Mouse (Mus musculus): ENCODE results near the gene Jph2. TPM values are rescaled to one million over a fixed set of nuclear protein-coding genes. Genes with fewer than 3 reads are reported as not detected.

The Jph2 gene
- polyA plus RNA-seq, 1 experiment: 0.52 TPM

DNA sequence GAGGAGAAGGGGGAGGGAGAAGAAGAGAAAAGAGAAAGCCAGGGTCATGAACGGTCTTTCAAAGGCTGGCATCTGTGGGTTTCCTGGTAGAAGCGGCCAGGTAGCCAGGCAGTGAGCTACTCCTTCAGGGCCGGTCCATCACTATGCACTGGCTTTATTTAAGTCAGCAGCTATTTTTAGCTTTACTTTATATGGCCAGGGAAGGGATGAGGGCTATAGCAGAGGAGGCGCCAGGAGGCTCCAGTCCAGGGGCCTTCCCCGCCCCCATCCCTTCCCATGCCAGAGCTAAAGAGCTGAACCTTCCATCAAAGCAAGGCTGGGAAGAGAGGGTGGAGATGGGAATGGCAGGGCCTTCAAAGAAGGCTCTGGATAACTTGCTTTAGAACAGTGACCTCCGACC, 5.4 kb downstream of the Jph2 start:
- Histone ChIP-seq H3K27me3 (ENCODE audit: control insufficient read depth, insufficient read depth, low read length) (no peaks in the 10 kb centered on the region), H3K4me1 (ENCODE audit: control insufficient read depth, insufficient read depth, low read length) (no peaks in the 10 kb centered on the region), H3K27ac (ENCODE audit: insufficient read depth, low read length) (no peak overlapping the region), H3K4me3 (replicated peaks; ENCODE audit: insufficient read depth, low read depth, low read length) (no peak overlapping the region)
- WGBS: 61% methylated on average over 6 of the region's 6 CpGs
- DNase-seq: no peak
- no peak for TF ChIP-seq POLR2A (IDR thresholded peaks at IDR 0.05; ENCODE audit: borderline replicate concordance, insufficient read depth, low read length)
- TF ChIP-seq CTCF (IDR thresholded peaks at IDR 0.05; ENCODE audit: borderline replicate concordance, insufficient read depth, low read depth, low read length): no peak

DNA sequence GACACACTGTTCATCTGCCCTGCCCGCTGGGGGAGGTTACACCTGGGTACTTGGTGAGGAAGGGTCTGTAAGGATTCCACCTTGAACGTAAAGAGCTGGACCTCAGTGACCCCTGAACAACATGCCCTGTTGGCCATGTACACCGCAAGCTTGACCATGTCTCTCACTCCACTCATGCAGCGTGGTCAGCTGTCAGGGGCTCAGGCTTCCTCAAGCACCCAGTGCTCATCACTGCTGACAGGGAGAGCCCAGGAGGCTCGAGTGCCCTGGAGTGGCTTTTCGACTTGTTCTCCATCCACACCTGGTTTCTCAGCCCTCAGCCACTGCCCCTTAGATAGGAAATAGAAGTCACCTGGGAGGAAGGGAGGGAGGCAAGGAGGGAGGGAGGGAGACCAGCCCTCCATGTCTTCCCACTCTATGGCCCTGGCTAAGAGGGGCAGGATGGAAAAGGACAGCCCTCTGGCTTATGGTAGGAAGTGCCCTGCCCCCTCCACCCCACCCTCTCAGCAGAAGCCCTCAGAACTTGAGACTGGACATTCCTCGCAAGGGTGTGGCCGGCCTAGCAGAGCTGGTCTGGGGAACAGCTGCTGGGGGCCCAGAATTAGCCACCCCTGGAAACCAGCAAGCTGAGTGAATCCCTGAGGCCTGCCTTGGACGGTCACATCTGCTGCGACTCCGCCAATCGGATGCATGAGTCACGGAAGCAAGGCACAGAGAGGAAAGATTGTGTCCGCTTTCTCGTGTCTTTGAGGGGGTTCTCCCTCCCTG, 11.2 kb downstream of the Jph2 start:
- TF ChIP-seq CTCF (IDR thresholded peaks at IDR 0.05; ENCODE audit: borderline replicate concordance, insufficient read depth, low read depth, low read length) (no peak), POLR2A (IDR thresholded peaks at IDR 0.05; ENCODE audit: borderline replicate concordance, insufficient read depth, low read length) (no peak)
- 81% methylated on average over 15 of the region's 15 CpGs for WGBS

GRCm38 (mm10) chr2:163385126-163385525, 12.7 kb downstream of the Jph2 start:
- TF ChIP-seq CTCF (IDR thresholded peaks at IDR 0.05; ENCODE audit: borderline replicate concordance, insufficient read depth, low read depth, low read length) (no peak), POLR2A (IDR thresholded peaks at IDR 0.05; ENCODE audit: borderline replicate concordance, insufficient read depth, low read length) (no peak)
- no peak overlapping the region for H3K27ac ChIP-seq (ENCODE audit: insufficient read depth, low read length)
- DNase-seq: no peak
- 75% methylated on average over 6 of the region's 6 CpGs for WGBS
- no peaks in the 10 kb centered on the region for H3K27me3 ChIP-seq (ENCODE audit: control insufficient read depth, insufficient read depth, low read length)
- H3K4me1 ChIP-seq (ENCODE audit: control insufficient read depth, insufficient read depth, low read length): no peaks in the 10 kb centered on the region
- no peak overlapping the region for H3K4me3 ChIP-seq (replicated peaks; ENCODE audit: insufficient read depth, low read depth, low read length)

More for the DNA sequence above, 11.2 kb downstream of the Jph2 start:
- no peaks in the 10 kb centered on the region for H3K27me3 ChIP-seq (ENCODE audit: control insufficient read depth, insufficient read depth, low read length)
- H3K4me3 ChIP-seq (replicated peaks; ENCODE audit: insufficient read depth, low read depth, low read length): no peak overlapping the region
- no peaks in the 10 kb centered on the region for H3K4me1 ChIP-seq (ENCODE audit: control insufficient read depth, insufficient read depth, low read length)
- no peak overlapping the region for H3K27ac ChIP-seq (ENCODE audit: insufficient read depth, low read length)
- DNase-seq: no peak

DNA sequence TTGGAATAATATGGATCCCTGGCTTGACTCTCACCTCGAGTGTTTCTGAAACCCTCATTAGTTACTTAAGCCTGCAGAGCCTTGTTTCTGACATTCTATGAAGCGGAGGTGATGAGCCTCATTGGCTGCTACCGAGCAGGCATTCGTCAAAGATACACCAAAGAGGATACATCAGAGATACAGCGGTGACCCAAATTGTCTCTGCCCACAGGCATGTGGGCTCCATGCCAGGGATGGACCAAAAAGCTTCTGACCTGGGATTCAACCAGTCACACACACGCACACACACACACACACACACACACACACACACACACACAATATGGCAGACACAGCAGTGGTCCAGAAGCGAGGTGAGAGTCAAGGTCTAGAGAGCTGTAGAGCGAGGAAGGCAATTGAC, 16.5 kb downstream of the Jph2 start:
- WGBS: 69% methylated on average over 8 of the region's 8 CpGs
- no peak overlapping the region for H3K4me3 ChIP-seq (replicated peaks; ENCODE audit: insufficient read depth, low read depth, low read length)
- no peak for TF ChIP-seq CTCF (IDR thresholded peaks at IDR 0.05; ENCODE audit: borderline replicate concordance, insufficient read depth, low read depth, low read length)
- TF ChIP-seq POLR2A (IDR thresholded peaks at IDR 0.05; ENCODE audit: borderline replicate concordance, insufficient read depth, low read length): no peak
- H3K4me1 ChIP-seq (ENCODE audit: control insufficient read depth, insufficient read depth, low read length): no peaks in the 10 kb centered on the region
- peak in 1 of 2 experiments; percentile 9 for DNase-seq
- H3K27me3 ChIP-seq (ENCODE audit: control insufficient read depth, insufficient read depth, low read length): no peaks in the 10 kb centered on the region; the same call in 1 of the 2 replicates
- H3K27ac ChIP-seq (ENCODE audit: insufficient read depth, low read length): no peak overlapping the region

- WGBS: 76% methylated on average over 5 of the region's 5 CpGs
- Histone ChIP-seq H3K27ac (ENCODE audit: insufficient read depth, low read length) (no peak overlapping the region), H3K4me1 (ENCODE audit: control insufficient read depth, insufficient read depth, low read length) (no peaks in the 10 kb centered on the region), H3K27me3 (ENCODE audit: control insufficient read depth, insufficient read depth, low read length) (no peaks in the 10 kb centered on the region; the same call in 1 of the 2 replicates), H3K4me3 (replicated peaks; ENCODE audit: insufficient read depth, low read depth, low read length) (no peak overlapping the region)
- no peak for DNase-seq
- TF ChIP-seq POLR2A (IDR thresholded peaks at IDR 0.05; ENCODE audit: borderline replicate concordance, insufficient read depth, low read length) (no peak), CTCF (IDR thresholded peaks at IDR 0.05; ENCODE audit: borderline replicate concordance, insufficient read depth, low read depth, low read length) (no peak)
Measured at GRCm38 (mm10) chr2:163379366-163379765, 18.4 kb downstream of the Jph2 start.

DNA sequence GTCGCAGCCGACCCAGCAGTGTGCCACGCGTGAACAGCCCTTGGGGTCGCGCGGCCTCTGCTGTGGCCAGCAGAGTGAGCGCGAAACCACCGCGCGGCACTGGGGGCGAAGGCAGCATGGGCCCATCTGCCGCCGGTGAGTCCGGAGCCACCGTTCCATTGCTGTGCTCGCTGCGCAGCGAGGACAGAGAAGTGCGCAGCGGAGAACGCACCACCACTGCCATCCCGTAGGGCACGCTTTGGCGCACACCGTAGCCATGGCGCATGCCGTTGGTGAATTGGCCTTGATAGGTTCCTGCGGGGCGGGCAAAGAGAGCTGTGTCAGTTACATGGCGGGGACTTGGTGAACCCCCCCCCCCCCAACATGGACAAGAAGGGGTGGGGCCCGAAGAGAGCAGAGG, 21.7 kb downstream of the Jph2 start:
- H3K4me3 ChIP-seq (replicated peaks; ENCODE audit: insufficient read depth, low read depth, low read length): no peak overlapping the region
- WGBS: 40% methylated on average over 33 of the region's 33 CpGs
- no peak for TF ChIP-seq POLR2A (IDR thresholded peaks at IDR 0.05; ENCODE audit: borderline replicate concordance, insufficient read depth, low read length)
- no peak for TF ChIP-seq CTCF (IDR thresholded peaks at IDR 0.05; ENCODE audit: borderline replicate concordance, insufficient read depth, low read depth, low read length)

DNA sequence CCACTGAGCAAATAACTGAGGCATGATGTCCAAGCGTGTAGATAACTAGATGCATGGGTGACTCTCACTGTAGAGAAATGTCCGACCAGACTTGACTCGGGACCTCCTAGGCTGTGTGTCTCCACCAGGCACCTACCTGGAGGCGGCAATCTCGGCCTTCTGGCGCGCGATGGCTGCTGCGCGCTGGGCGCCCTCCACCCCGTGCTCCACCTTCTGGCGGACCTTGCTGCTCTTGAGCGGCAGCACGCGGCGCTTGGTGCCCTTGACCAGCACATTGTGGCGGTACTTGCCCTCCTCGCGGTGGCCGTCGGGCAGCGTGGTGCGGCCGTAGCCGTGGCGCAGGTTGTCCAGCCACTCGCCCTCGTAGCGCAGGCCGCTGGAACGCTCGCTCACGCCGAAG, 22.3 kb downstream of the Jph2 start:
- TF ChIP-seq POLR2A (IDR thresholded peaks at IDR 0.05; ENCODE audit: borderline replicate concordance, insufficient read depth, low read length) (no peak), CTCF (IDR thresholded peaks at IDR 0.05; ENCODE audit: borderline replicate concordance, insufficient read depth, low read depth, low read length) (no peak)
- DNase-seq: no peak
- H3K27ac ChIP-seq (ENCODE audit: insufficient read depth, low read length): no peak overlapping the region
- WGBS: 39% methylated on average over 35 of the region's 35 CpGs
- H3K4me1 ChIP-seq (ENCODE audit: control insufficient read depth, insufficient read depth, low read length): no peaks in the 10 kb centered on the region
- H3K4me3 ChIP-seq (replicated peaks; ENCODE audit: insufficient read depth, low read depth, low read length): no peak overlapping the region
- no peaks in the 10 kb centered on the region; the same call in 1 of the 2 replicates for H3K27me3 ChIP-seq (ENCODE audit: control insufficient read depth, insufficient read depth, low read length)

More for the DNA sequence above, 21.7 kb downstream of the Jph2 start:
- no peak for DNase-seq
- H3K4me1 ChIP-seq (ENCODE audit: control insufficient read depth, insufficient read depth, low read length): no peaks in the 10 kb centered on the region
- no peak overlapping the region for H3K27ac ChIP-seq (ENCODE audit: insufficient read depth, low read length)
- no peaks in the 10 kb centered on the region; the same call in 1 of the 2 replicates for H3K27me3 ChIP-seq (ENCODE audit: control insufficient read depth, insufficient read depth, low read length)

GRCm38 (mm10) chr2:163372627-163373026, 25.2 kb downstream of the Jph2 start:
- Histone ChIP-seq H3K4me3 (replicated peaks; ENCODE audit: insufficient read depth, low read depth, low read length) (no peak overlapping the region), H3K27ac (ENCODE audit: insufficient read depth, low read length) (no peak overlapping the region), H3K4me1 (ENCODE audit: control insufficient read depth, insufficient read depth, low read length) (no peaks in the 10 kb centered on the region), H3K27me3 (ENCODE audit: control insufficient read depth, insufficient read depth, low read length) (no peaks in the 10 kb centered on the region; the same call in 1 of the 2 replicates)
- TF ChIP-seq CTCF (IDR thresholded peaks at IDR 0.05; ENCODE audit: borderline replicate concordance, insufficient read depth, low read depth, low read length): no peak
- TF ChIP-seq POLR2A (IDR thresholded peaks at IDR 0.05; ENCODE audit: borderline replicate concordance, insufficient read depth, low read length): no peak
- DNase-seq: no peak
- 78% methylated on average over 1 of the region's 1 CpGs for WGBS
